ENCODE assay signal across 8 mouse cellular contexts in genomic region chr4:128957155-128957911, GRCm38 (mm10). TPM values are rescaled to one million over a fixed set of nuclear protein-coding genes. Genes with fewer than 3 reads are reported as not detected.
DNase-seq lines count a peak whose midpoint lies in the region; ATAC-seq lines count a peak whose summit lies in the region.

No protein-coding gene starts in this region.

- no peaks in the 10 kb centered on the region for H3K36me3 ChIP-seq in heart, embryonic 16.5 days (ENCODE audit: control insufficient read depth, insufficient read depth)
- peaks cover 3% of the 10 kb centered on the region for H3K36me3 ChIP-seq in megakaryocyte, embryonic 14.5 days (replicated peaks; ENCODE audit: low read length)

- no peaks in the 10 kb centered on the region; the same call in 1 of the 2 replicates for H3K27me3 ChIP-seq in heart, embryonic 16.5 days (ENCODE audit: control insufficient read depth, insufficient read depth, low read length)
- H3K27me3 ChIP-seq in megakaryocyte, embryonic 14.5 days (replicated peaks): peaks cover 54% of the 10 kb centered on the region

- H3K4me2 ChIP-seq in heart, embryonic 16.5 days (ENCODE audit: low read depth, low read length): no peak overlapping the region

- DNase-seq in cerebellum, adult 18-20 months: peak; percentile 36 to 41
- peak; percentile 62 for DNase-seq in CD4-positive helper T cell, adult 2 months (ENCODE audit: low read depth, low spot score)
- peak; percentile 48 for DNase-seq in cerebellum, adult 9-11 months
- peak; percentile 60 for DNase-seq in kidney, postnatal 14 days
- DNase-seq in yolk sac, embryonic 10.5 days (ENCODE audit: low spot score): peak; percentile 34

- no peak overlapping the region for H3K9ac ChIP-seq in heart, embryonic 16.5 days (ENCODE audit: low read length)

- H3K9me3 ChIP-seq in heart, embryonic 16.5 days (replicated peaks; ENCODE audit: control insufficient read depth, low read length): no peaks in the 10 kb centered on the region
- no peaks in the 10 kb centered on the region for H3K9me3 ChIP-seq in megakaryocyte, embryonic 14.5 days

- no peak overlapping the region for H3K4me3 ChIP-seq in heart, embryonic 16.5 days (ENCODE audit: low read length)
- peak overlapping the region; percentile 87 for H3K4me3 ChIP-seq in megakaryocyte, embryonic 14.5 days (replicated peaks)

- ATAC-seq in cerebellum, adult (ENCODE audit: insufficient number of reproducible peaks, low FRiP score, low TSS enrichment): no peak
- ATAC-seq in heart, embryonic 16.5 days (replicated peaks; ENCODE audit: extremely low read depth, insufficient read depth, low FRiP score): peak; percentile 28; the same call in 1 of the 2 replicates

- 28% methylated on average over 11 of the region's 11 CpGs for WGBS in heart, embryonic 16.5 days

- peak overlapping the region; percentile 43; the same call in 1 of the 2 replicates for H3K27ac ChIP-seq in heart, embryonic 16.5 days (ENCODE audit: low read length)

- peaks cover 11% of the 10 kb centered on the region for H3K4me1 ChIP-seq in heart, embryonic 16.5 days (ENCODE audit: control insufficient read depth, insufficient read depth, low read length)
- H3K4me1 ChIP-seq in megakaryocyte, embryonic 14.5 days: peaks cover 45% of the 10 kb centered on the region

RNA-seq across cellular contexts. Expression of gene Azin2, which starts 4.9 kb away (rescaled TPM):
- 7.6 and 8.9 TPM in 2 replicates for polyA plus RNA-seq in heart, embryonic 16.5 days (2015; fragmentation: Nextera tagmentation; extraction: Ambion mirVana)
- 7.6 and 12.2 TPM in 2 replicates for polyA plus RNA-seq in megakaryocyte, embryonic 14.5 days (2012; ENCODE audit: insufficient read depth, low replicate concordance)

RNA-seq across cellular contexts. Expression of gene Ak2, which starts 34.4 kb away (rescaled TPM):
- polyA plus RNA-seq in heart, embryonic 16.5 days (2015; fragmentation: Nextera tagmentation; extraction: Ambion mirVana): 166 and 168 TPM in 2 replicates
- polyA plus RNA-seq in megakaryocyte, embryonic 14.5 days (2012; ENCODE audit: insufficient read depth, low replicate concordance): 29.1 and 128 TPM in 2 replicates
